Mouse (Mus musculus): ENCODE data around the gene Ppp1r14a. TPM values are rescaled to one million over a fixed set of nuclear protein-coding genes. Genes with fewer than 3 reads are reported as not detected.

The Ppp1r14a gene
- polyA plus RNA-seq, 1 experiment from 2014 or later = 37.0 TPM

DNA sequence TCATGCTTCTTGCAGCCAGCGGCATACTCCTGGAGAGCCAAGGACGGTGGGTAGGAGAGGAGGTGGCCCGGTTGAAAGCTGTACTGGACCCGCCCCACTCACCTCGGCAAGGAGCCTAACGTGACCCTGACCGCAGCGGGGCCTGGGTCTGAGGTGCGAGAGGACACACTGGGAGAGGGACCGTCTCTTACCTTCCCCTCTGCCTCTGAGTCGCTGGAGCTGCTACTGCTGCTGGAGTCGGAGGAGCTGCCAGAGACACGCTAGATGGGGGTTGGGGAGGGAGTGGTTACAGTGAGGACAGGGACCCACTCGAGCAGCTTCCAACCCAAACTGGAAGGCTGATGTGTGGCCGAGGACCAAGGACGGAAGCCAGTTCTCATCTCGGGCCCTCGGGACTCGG is 41.4 kb upstream of the Ppp1r14a start:
- peaks cover 15% of the 10 kb centered on the region; the same call in 1 of the 2 replicates for H3K4me1 ChIP-seq (replicated peaks; ENCODE audit: control insufficient read depth, insufficient read depth, low read length)
- no peak for ATAC-seq
- 26% methylated on average over 19 of the region's 19 CpGs for WGBS
- H3K9ac ChIP-seq (ENCODE audit: low read depth, low read length) = peak overlapping the region; percentile 70
- H3K27ac ChIP-seq (ENCODE audit: low read depth, low read length) = peak overlapping the region; percentile 97
- peaks cover 18% of the 10 kb centered on the region; the same call in 1 of the 2 replicates for H3K36me3 ChIP-seq (ENCODE audit: control insufficient read depth, insufficient read depth)
- H3K27me3 ChIP-seq (replicated peaks; ENCODE audit: control insufficient read depth, insufficient read depth, low read length) = no peaks in the 10 kb centered on the region
- peak overlapping the region; percentile 67 for H3K4me2 ChIP-seq (replicated peaks; ENCODE audit: low read depth)
- H3K4me3 ChIP-seq (ENCODE audit: low read depth, low read length) = peak overlapping the region; percentile 57
- TF ChIP-seq CTCF (IDR thresholded peaks at IDR 0.05; ENCODE audit: low read depth) = no peak
- H3K9me3 ChIP-seq (ENCODE audit: control insufficient read depth) = no peaks in the 10 kb centered on the region

DNA sequence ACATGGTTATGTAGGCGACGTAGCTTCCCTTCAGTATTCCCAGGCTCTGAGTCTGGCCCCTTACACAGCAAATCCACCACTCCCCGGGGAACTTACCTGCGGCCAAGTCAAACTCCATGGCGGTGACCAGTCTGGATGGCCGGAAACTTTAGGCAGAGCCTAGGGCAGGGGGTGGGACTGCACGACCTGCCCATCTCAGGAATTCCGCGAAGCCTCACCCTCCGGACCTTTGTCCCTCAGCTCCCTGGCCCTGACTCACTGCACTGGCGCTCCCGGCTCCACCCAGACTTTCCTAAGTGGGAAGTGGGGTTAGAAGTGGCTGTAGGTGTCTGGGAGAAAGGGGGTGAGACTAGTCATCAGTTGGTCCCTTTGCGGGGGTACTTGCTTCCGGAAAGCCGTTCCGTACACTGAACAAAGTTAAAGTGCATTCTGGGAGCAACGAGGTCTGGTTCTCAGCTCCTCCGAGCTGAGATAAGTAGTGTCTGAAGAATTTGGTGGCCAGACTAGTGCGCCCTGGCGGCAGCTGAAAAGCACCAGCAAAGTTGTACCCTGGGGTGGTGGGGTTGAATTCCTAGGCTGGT is 40.8 kb upstream of the Ppp1r14a start, which contains the start of gene 2200002D01Rik:
TSS of gene 2200002D01Rik (minus strand) at position 206 of the 581 bp plus-strand sequence.
- peak; percentile 57 for TF ChIP-seq CTCF (IDR thresholded peaks at IDR 0.05; ENCODE audit: low read depth)
- peaks cover 18% of the 10 kb centered on the region; the same call in 1 of the 2 replicates for H3K36me3 ChIP-seq (ENCODE audit: control insufficient read depth, insufficient read depth)
- no peaks in the 10 kb centered on the region for H3K9me3 ChIP-seq (ENCODE audit: control insufficient read depth)
- 27% methylated on average over 20 of the region's 20 CpGs for WGBS
- H3K27me3 ChIP-seq (replicated peaks; ENCODE audit: control insufficient read depth, insufficient read depth, low read length) = no peaks in the 10 kb centered on the region
- H3K9ac ChIP-seq (ENCODE audit: low read depth, low read length) = peak within 1 kb of the TSS; percentile 70
- H3K4me1 ChIP-seq (replicated peaks; ENCODE audit: control insufficient read depth, insufficient read depth, low read length) = peaks cover 16% of the 10 kb centered on the region; the same call in 1 of the 2 replicates
- ATAC-seq = peak; percentile 76
- H3K27ac ChIP-seq (ENCODE audit: low read depth, low read length) = peak within 1 kb of the TSS; percentile 97
- H3K4me2 ChIP-seq (replicated peaks; ENCODE audit: low read depth) = peak within 1 kb of the TSS; percentile 67
- H3K4me3 ChIP-seq (ENCODE audit: low read depth, low read length) = peak within 1 kb of the TSS; percentile 57

DNA sequence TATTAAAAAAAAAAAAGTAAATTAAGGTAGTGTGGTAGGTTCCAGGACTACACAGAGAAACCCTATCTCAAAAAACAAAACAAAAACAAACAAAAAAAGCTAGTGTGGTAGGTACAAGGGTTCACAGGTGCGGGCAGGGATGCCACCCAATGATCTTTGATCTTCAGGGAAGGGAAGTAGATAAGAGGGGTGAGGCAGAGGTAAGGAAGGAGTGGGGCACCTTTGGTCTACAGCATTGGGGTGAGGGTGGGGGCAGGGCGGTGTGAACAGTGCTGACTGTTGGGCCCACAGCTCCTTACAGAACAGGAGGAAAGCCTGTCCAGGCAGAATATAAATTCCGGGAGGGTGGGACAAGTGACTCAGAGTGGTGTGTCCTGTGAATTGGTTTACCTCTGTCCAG is 37.9 kb upstream of the Ppp1r14a start:
- peak; percentile 78 for ATAC-seq
- Histone ChIP-seq H3K27ac (ENCODE audit: low read depth, low read length) (peak overlapping the region; percentile 95), H3K4me2 (replicated peaks; ENCODE audit: low read depth) (peak overlapping the region; percentile 21; the same call in 1 of the 2 replicates), H3K4me1 (replicated peaks; ENCODE audit: control insufficient read depth, insufficient read depth, low read length) (peaks cover 29% of the 10 kb centered on the region; the same call in 1 of the 2 replicates), H3K27me3 (replicated peaks; ENCODE audit: control insufficient read depth, insufficient read depth, low read length) (no peaks in the 10 kb centered on the region), H3K36me3 (ENCODE audit: control insufficient read depth, insufficient read depth) (peaks cover 19% of the 10 kb centered on the region; the same call in 1 of the 2 replicates), H3K9me3 (ENCODE audit: control insufficient read depth) (no peaks in the 10 kb centered on the region), H3K4me3 (ENCODE audit: low read depth, low read length) (no peak overlapping the region), H3K9ac (ENCODE audit: low read depth, low read length) (no peak overlapping the region)
- 36% methylated on average over 3 of the region's 3 CpGs for WGBS
- no peak for TF ChIP-seq CTCF (IDR thresholded peaks at IDR 0.05; ENCODE audit: low read depth)

DNA sequence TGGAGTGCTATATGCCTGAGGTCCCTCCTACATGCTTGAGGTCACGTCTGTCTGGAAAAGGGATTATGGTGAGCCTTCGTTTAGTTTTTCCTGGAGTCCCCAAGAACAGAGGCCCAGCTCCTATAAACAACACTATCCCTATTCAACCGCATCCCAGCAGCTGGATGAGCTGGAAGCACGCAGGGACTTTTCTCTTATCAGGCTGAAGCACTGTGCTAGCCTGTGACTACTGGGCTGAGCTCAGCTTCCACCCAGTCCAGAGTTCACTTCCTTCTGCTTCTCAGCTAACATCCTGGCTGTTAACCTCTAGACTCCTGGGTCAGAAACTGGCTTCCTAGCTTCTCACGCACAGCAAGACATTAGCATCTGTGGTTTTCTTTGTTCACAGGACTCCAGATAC is 35.3 kb upstream of the Ppp1r14a start:
- 13% methylated on average over 5 of the region's 5 CpGs for WGBS
- Histone ChIP-seq H3K9ac (ENCODE audit: low read depth, low read length) (peak overlapping the region; percentile 34; the same call in 1 of the 2 replicates), H3K27ac (ENCODE audit: low read depth, low read length) (peak overlapping the region; percentile 95), H3K4me3 (ENCODE audit: low read depth, low read length) (no peak overlapping the region), H3K36me3 (ENCODE audit: control insufficient read depth, insufficient read depth) (peaks cover 32% of the 10 kb centered on the region; the same call in 1 of the 2 replicates), H3K4me1 (replicated peaks; ENCODE audit: control insufficient read depth, insufficient read depth, low read length) (peaks cover 39% of the 10 kb centered on the region; the same call in 1 of the 2 replicates), H3K9me3 (ENCODE audit: control insufficient read depth) (no peaks in the 10 kb centered on the region), H3K4me2 (replicated peaks; ENCODE audit: low read depth) (peak overlapping the region; percentile 27), H3K27me3 (replicated peaks; ENCODE audit: control insufficient read depth, insufficient read depth, low read length) (no peaks in the 10 kb centered on the region)
- no peak for TF ChIP-seq CTCF (IDR thresholded peaks at IDR 0.05; ENCODE audit: low read depth)
- ATAC-seq = peak; percentile 81

DNA sequence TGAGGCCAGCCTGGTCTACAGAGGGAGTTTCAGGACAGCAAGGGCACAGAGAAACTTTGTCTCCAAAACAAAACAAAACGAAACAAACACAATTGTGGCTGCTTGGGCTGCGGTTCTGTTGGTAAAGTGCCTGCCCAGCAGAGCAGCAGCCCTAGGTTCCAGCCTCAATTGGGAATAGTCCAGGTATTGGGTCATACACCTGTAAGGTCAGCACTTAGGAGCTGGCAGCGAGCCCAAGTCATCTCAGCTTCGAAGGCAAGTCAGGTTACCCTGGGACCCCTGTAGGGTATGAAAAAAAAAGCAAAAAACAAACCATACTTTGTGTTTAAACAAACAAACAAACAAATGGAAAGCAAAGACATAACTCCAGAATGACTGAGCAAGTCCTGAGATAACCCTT is 33.2 kb upstream of the Ppp1r14a start:
- WGBS = 78% methylated on average over 4 of the region's 4 CpGs

DNA sequence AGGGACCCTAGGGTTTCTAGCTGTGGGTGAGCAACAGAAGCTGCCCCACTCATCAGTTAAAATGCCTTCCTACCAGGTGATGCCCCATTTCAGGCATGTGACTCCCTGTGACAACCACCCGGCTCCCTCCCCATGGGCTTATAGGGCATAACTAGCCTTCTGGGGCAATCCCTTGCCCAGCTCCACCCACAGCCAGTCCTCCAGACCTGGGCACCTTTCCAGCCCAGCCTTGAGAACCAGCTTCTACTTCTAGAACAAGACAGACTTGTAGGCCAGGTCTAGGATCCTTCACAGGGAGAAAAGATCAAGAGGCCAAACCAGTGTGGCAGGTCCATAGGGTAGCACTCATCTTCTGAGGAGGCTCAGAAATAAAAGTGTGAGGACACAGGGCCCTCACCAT is 31.7 kb upstream of the Ppp1r14a start:
- no peaks in the 10 kb centered on the region for H3K27me3 ChIP-seq (replicated peaks; ENCODE audit: control insufficient read depth, insufficient read depth, low read length)
- no peak overlapping the region for H3K4me3 ChIP-seq (ENCODE audit: low read depth, low read length)
- no peak overlapping the region for H3K4me2 ChIP-seq (replicated peaks; ENCODE audit: low read depth)
- H3K36me3 ChIP-seq (ENCODE audit: control insufficient read depth, insufficient read depth) = peaks cover 38% of the 10 kb centered on the region; the same call in 1 of the 2 replicates
- H3K9me3 ChIP-seq (ENCODE audit: control insufficient read depth) = no peaks in the 10 kb centered on the region
- no peak for TF ChIP-seq CTCF (IDR thresholded peaks at IDR 0.05; ENCODE audit: low read depth)
- peaks cover 25% of the 10 kb centered on the region; the same call in 1 of the 2 replicates for H3K4me1 ChIP-seq (replicated peaks; ENCODE audit: control insufficient read depth, insufficient read depth, low read length)
- 0 out of 2 replicates have a peak overlapping the region, but pooled peaks have one; percentile 3 for H3K9ac ChIP-seq (ENCODE audit: low read depth, low read length)
- WGBS = 73% methylated on average over 1 of the region's 1 CpGs
- no peak overlapping the region; the same call in 1 of the 2 replicates for H3K27ac ChIP-seq (ENCODE audit: low read depth, low read length)
- no peak for ATAC-seq

More for the DNA sequence above, 33.2 kb upstream of the Ppp1r14a start:
- Histone ChIP-seq H3K36me3 (ENCODE audit: control insufficient read depth, insufficient read depth) (peaks cover 38% of the 10 kb centered on the region; the same call in 1 of the 2 replicates), H3K4me1 (replicated peaks; ENCODE audit: control insufficient read depth, insufficient read depth, low read length) (peaks cover 33% of the 10 kb centered on the region; the same call in 1 of the 2 replicates), H3K4me2 (replicated peaks; ENCODE audit: low read depth) (no peak overlapping the region), H3K4me3 (ENCODE audit: low read depth, low read length) (no peak overlapping the region), H3K27me3 (replicated peaks; ENCODE audit: control insufficient read depth, insufficient read depth, low read length) (no peaks in the 10 kb centered on the region), H3K27ac (ENCODE audit: low read depth, low read length) (peak overlapping the region; percentile 95; the same call in 1 of the 2 replicates), H3K9ac (ENCODE audit: low read depth, low read length) (no peak overlapping the region), H3K9me3 (ENCODE audit: control insufficient read depth) (no peaks in the 10 kb centered on the region)
- no peak for TF ChIP-seq CTCF (IDR thresholded peaks at IDR 0.05; ENCODE audit: low read depth)
- no peak for ATAC-seq

All from intestine, postnatal 0 days (tissue).